Mouse (Mus musculus) large intestine, adult 2 months (tissue): ENCODE data around the gene Gna11. TPM values are rescaled to one million over a fixed set of nuclear protein-coding genes. Genes with fewer than 3 reads are reported as not detected.
A peak's percentile ranks its signal among the peaks of the same experiment; 100 is the strongest.

Experiments used
- DNase-seq: peaks from one replicate; pipeline ENCODE4 v3.0.0-alpha.2; 2012; ENCODE audit warnings: low read depth, low spot score
- WGBS: fragments of 180-500 bp; shearing (Covaris S2); methylation state at CpG from one replicate; pipeline ENCODE4 v1.1.7; 2018; 5-methylcytosine and 5-hydroxymethylcytosine counted together
- polyA plus RNA-seq: library from polyadenylated mRNA; depleted of rRNA; stranded (reverse); fragments of >200 nt; gene quantifications from 2 replicates; pipeline ENCODE4 v1.2.3, GENCODE M21; 2012

Gna11 gene
- polyA plus RNA-seq, 1 experiment = 402 TPM

DNA sequence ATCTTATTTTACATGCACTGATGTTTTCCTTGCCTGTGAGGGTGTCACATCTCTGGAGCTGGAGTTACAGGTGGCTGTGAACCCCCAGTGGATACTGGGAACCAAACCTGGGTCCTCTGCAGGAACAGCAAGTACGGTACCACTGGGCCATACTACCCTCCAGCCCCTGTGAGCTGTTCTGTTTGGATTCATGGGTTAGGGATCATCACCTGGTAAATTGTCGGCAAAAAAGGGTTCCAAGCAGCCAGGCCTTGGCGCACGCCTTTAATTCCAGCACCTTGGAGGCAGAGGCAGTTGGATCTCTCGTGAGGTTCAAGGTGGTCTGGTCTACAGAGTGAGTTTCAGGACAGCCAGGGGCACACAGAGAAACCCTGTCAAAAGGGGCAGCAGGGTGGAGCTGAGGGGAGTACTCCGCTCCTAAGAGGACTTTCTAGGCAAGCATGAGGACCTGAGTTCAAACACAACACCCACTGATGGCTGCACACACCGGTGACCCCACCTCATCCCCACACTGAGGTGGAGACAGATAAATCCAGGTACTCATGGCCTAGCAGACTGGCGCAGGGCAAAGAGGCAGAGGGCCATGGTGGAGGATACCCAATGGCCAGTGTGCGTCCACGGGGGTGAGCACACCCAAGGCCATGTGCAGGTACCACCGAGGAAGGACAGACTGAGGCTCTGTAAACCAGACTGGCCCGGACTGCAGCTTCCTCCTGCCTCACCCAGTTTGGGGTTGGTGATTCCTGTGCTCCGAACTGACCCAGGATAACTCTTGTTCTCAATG is 2.0 kb upstream of the Gna11 start:
- WGBS = 63% methylated on average over 13 of the region's 13 CpGs
- no peak for DNase-seq

GRCm38 (mm10) chr10:81546332-81546731 is 1.3 kb upstream of the Gna11 start:
- 46% methylated on average over 5 of the region's 5 CpGs for WGBS
- DNase-seq = peak; percentile 65

DNA sequence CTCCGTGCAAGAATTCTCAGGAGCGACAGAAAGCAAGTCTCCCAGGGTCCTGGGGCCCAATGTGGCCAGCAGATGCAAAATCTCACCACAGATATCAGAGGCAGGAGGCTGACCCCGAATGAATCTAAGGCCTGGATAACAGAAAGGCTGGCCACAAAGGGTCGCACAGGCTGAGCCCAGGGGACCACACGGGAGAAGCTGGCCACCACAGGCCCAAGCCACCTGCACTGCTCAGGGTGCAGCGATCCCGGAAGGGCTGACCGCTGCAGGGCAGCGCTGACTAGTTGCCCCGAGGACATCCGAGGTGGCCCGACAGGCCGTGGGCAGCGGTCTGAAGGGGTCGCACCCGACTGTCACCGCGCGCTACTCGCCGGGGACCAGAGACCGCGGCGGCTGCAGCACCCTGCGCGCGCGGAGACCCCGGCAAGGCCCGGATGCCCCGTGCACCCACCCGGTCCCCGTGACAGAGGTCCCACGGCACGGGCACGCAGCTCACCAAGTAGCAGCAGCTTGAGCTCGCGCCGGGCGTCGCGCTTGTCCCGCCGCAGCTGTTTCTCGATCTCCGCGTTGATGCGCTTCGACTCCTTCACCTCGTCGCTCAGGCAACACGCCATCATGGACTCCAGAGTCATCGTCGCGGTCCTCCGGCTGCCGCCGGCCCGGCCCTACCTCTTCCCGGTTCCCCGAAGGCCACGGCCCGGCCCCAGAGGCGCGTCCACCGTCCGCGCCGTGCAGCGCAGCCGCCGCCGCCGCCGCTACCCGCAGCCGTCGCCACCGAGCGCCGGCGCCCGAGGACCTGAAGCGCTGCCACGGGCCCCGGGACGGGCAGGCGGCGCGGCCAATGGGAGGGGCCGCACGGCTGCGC is 462 bp downstream of the Gna11 start:
- DNase-seq = no peak
- WGBS = under 1% methylated on average over 92 of the region's 93 CpGs

- DNase-seq = no peak
- whole genome bisulfite sequencing = 20% methylated on average over 1 of the region's 1 CpGs
These were observed 1.4 kb downstream of the Gna11 start for GRCm38 (mm10) chr10:81543633-81544032.

DNA sequence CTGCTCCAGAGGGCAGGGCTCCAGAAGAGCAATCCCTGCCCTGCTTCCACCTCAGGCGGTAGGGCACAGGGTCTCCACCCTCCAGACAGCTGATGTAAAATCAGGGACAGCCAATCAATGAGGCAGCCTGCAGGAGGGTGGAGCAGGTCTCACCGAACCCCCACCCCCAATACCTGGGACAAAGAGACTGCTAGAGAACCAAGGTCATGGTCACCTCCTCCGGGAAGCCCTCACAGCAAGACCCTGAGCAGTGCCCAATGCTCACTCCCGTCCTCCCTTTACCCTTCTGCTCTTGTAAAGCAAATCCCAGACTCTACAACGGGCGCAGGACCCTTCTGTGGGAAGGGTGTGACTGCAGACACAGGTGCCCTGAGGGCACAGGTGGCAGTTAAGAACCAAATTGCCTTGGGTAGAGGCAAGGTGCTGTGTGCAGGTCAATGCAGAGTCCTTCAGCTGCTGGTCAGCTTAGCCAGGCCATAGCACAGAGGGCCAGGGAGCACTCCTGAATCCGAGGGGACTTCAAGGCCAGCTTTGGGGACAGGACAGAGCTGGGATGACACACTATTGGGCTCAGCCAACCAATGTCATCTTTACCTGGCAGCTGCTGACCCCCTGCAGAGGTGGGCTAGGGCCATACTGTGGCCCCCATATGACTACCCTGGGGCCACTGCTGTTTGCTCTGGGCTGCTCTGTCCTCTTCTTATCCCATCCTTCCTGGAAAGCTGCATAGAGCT is 2.1 kb downstream of the Gna11 start:
- 27% methylated on average over 7 of the region's 7 CpGs for WGBS
- DNase-seq = no peak

- no peak for DNase-seq
- WGBS = 7% methylated on average over 10 of the region's 10 CpGs
These were observed 3.2 kb downstream of the Gna11 start for GRCm38 (mm10) chr10:81541803-81542202.

DNA sequence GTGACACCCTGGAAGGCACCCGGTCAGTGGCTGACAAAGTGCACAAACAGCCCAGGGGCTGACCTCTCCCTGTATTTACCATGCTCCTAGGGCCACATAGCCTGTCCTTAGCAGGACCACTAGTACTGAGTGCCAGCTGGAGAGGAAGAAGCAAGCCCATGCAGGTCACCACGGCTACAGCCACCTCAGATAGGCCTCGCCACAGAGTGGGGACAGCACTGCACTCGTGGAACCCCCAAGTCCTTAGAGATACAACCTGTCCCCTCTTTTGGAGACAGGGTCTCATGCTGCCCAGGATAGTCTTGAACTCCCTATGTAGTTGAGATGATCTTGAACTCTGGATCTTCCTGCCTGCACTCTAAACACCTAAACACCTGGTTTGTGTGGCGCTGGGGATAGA is 3.6 kb downstream of the Gna11 start:
- 40% methylated on average over 5 of the region's 5 CpGs for WGBS
- no peak for DNase-seq

- WGBS = 59% methylated on average over 3 of the region's 3 CpGs
- no peak for DNase-seq
These were observed 6.5 kb downstream of the Gna11 start for GRCm38 (mm10) chr10:81538321-81539048.

DNA sequence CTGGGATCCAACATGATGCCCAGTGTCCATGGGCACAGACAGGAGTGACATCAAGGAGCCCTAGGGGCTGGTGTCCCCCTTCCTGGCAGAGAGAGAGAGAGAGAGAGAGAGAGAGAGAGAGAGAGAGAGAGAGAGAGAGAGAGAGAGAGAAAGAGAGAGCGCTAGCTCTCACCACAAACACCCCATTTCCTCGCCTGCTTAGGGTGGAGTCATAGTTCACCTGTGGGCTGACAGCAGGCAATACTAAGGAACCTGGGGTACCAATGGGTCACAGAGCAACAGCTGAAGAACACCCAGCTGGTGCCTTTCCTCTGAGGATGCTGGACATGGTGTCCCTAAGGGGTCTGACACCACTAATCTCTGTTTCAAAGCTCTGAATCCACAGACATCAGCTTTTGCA is 7.6 kb downstream of the Gna11 start:
- no peak for DNase-seq
- WGBS = 87% methylated on average over 2 of the region's 2 CpGs

DNA sequence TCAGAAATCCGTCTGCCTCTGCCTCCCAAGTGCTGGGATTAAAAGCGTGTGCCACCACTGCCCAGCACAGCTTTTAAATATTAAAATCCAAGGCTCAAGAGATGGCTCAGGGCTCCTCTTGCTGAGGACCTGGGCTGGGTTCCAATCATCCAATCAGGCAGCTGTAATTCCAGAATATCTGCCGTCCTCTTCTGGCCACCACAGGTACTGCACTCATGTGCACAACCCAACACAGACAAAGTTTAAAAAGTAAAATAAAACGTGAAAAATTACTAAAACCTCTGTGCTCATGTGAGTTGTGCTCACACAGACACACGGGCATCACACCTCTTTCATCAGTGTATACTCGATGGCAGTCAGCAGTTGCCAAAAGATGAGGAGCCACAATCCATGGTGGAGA is 8.3 kb downstream of the Gna11 start:
- DNase-seq = no peak
- WGBS = 77% methylated on average over 6 of the region's 6 CpGs

- DNase-seq = no peak
- WGBS = 74% methylated on average over 16 of the region's 16 CpGs
These were observed 10.2 kb downstream of the Gna11 start for GRCm38 (mm10) chr10:81534826-81535225.

- no peak for DNase-seq
- WGBS = 8% methylated on average over 14 of the region's 14 CpGs
These were observed 18.2 kb downstream of the Gna11 start for GRCm38 (mm10) chr10:81526779-81527178.

DNA sequence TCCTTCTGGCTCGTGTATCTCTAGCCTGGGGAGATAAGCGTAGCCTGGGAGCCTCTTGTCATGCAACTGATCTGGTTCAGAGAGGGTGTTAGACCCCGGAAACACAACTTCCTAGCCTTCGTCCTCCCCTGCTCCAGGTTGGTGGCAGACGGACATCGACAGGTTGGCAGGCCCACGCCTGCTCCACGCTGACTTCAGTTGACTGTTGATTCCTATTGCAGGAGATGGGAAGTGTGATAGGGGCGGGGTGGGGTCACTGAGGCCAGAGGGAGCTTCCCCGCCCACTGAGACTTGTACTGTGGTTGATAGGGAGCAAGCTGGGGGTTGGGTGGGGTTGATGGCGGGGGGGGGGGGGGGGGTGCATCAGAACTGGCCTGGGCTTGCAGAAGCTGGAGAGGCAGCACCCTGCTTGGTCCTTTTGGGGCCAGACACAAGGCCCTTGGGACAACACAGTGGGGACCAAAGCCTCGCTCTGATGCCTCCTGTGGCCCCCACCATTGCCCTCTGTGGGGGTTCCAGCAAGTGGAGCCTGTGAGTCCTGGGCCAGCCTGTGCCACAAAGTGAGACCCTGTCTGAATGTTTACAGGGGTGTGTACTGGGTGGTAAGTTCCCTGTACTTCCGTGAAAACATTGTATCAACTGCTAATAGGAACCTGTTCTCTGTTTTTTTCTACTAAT is 19.8 kb downstream of the Gna11 start:
- no peak for DNase-seq
- 47% methylated on average over 13 of the region's 13 CpGs for WGBS

DNA sequence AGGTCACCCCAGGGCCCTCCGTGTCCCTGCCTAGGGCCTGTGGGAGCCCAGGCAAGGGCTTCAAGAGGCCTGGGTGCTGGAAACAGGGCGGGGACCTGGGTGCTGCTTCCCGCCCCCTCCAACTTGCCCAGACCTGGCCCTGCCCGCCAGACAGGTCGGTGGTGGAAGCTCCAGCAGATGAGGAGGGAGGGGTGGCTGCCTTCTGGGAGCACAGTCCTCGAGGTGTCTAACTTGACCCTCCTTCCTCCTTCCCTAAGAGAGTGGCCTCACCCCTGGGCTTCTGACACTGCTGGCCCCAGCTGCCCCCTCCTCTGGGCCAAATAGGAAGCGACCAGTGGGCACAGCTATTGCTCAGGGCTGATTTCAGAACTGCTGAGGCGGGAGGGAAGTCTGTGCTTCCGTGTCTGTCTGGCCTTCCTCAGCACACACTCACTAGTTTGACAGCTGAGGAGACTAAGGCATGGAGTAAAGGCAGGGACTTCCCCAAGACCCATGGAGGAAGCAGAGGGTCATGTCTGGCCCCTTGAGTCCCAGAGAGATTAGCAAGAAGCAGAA is 20.9 kb downstream of the Gna11 start, which contains the start of gene Gna15:
Gna15 (minus strand) TSS at position 175 of the 555 bp plus-strand sequence.
- 23% methylated on average over 9 of the region's 9 CpGs for WGBS
- DNase-seq = no peak

- whole genome bisulfite sequencing = 23% methylated on average over 19 of the region's 19 CpGs
- no peak for DNase-seq
These were observed 21.4 kb downstream of the Gna11 start for GRCm38 (mm10) chr10:81523570-81523969.

GRCm38 (mm10) chr10:81523142-81523541 is 21.8 kb downstream of the Gna11 start:
- DNase-seq = no peak
- 79% methylated on average over 6 of the region's 6 CpGs for WGBS

DNA sequence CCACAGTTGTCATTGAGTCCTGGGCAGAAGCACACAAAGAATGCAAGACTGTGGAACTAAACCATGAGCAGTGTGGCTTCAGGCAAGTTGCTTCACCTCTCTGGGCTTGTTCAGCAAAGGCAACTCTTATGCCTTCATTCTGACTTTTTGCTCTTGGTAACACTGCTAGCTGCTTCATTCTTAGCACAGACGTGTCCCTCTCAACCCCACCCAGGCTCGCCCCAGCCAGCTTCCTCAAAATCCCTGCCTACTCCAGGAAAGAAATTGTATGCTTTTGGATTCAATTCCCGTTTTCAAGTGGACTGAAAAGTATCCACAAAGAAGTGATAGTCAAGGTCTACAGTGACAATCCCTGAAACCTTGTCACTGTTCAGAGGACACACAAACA is 25.0 kb downstream of the Gna11 start:
- DNase-seq = no peak
- 28% methylated on average over 3 of the region's 3 CpGs for WGBS

DNA sequence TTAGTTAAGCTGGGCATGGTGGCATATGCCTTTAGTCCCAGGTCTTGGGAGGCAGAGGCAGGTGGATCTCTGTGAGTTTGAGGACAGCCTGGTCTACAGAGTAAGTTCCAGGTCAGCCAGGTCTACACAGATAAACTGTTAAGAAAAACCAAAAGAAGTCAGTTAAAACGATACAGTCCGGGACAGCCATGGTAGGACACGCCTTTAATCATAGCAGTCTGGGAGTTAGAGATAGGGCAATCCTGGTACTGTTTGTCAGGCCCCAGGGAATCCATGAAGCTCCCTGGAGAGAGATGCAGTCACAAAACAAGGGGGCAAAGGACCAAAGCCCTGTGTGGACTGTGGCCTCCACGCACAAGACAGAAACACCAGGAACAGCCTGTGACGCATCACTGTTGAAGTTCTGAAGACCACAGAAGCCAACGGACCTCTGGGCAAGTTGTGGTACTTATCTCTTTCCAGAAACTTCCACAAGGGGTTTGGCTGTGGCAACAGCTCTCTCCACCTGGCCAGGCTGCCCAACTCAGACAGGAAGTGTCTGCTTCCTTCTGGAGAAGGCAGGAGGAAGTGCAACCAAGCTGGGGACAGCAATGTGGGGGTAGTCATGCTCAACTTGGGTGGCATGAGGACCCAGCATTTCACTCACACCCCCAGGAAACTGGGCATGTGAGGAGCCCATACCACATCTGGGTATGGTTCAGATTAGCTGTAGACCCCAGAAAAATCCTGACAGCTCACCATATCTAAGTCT is 25.6 kb downstream of the Gna11 start:
- no peak for DNase-seq
- 57% methylated on average over 6 of the region's 6 CpGs for WGBS
